Mouse (Mus musculus) frontal cortex, adult (tissue): ENCODE measurements around the gene Tmem86a.
A peak's percentile ranks its signal among the peaks of the same experiment; 100 is the strongest.

Experiments
- ATAC-seq: cut with Nextera tagmentation; 2 replicates; pipeline ENCODE4 v1.9.2; 2017; ENCODE audit warnings: mild to moderate bottlenecking, moderate library complexity, mixed read lengths; ENCODE audit not compliant: low TSS enrichment

Gene Tmem86a

DNA sequence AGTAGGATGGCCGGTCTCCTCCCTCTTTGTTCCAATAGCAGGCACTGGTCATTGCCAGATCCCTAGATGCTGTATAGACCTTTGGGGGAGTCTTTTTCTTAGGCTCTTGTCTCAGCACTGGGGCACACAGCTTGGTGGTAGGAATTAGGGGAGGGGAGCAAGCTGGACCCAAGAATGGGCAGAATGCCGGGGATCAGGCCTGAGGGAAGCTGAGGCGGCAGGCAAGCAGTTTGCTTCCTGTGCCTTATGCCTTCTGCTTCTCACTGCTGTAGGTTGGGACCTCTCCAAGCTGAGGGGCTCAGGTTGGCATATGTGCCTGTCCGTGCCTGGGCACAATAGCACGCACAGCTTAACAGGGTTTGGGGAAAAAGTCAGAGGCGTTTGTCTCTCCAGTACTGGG, 25.8 kb downstream of the Tmem86a start:
- no peak for ATAC-seq

DNA sequence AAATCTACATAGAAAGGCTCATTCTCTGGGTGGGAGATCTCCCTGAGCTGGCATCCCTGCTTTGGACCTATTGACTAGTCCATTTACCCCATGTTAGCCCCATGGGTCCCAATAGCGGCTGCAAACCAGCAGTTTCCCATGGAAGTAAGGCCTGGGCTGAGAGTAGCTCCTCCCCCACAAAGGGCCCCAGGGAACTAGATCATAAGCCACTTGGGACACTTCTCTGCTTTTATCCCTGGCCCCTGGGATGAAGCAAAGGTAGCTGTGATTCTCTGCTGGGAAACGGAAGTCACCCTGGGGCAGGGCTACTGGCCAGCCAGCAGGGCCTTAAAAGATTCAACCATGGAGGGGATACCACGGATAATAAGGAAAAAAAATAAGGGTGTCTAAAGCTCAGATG, 26.3 kb downstream of the Tmem86a start:
- no peak for ATAC-seq

DNA sequence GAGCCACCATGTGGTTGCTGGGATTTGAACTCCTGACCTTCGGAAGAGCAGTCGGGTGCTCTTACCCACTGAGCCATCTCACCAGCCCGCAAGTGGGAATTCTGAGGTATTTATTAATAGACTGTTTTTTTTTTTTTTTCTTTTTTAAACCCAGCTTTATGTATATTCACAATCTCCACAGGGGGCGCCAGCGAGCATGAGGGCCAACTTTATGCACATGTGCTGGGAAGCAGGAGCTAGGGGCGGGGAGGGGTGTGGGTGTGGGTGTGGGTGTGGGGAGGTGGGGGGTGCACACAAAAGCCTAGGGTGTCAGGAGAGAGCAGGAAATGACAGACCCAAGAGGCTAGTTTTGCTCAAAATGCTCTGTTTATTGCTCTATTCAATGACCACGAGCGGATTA, 27.1 kb downstream of the Tmem86a start:
- ATAC-seq, result no peak

DNA sequence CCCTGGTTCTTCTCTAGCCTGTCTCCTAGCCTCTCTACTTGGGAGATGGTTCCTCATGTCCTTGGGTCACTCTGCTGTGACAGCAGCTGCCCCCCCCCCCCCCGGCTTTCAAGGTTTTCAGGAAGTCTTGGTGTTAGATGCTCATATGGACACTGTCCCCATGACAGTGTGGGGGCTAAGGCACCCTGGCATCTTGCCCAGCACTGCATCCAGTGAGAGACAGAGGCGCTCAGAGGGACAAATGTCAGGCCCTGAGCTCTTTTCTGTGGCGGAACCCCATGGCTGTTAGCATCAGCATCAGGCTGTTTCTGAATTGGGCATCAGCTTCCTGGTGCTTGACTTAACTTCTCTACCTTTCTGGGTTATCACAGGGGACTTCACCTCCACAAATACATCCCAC, 30.5 kb downstream of the Tmem86a start:
- ATAC-seq, result no peak

DNA sequence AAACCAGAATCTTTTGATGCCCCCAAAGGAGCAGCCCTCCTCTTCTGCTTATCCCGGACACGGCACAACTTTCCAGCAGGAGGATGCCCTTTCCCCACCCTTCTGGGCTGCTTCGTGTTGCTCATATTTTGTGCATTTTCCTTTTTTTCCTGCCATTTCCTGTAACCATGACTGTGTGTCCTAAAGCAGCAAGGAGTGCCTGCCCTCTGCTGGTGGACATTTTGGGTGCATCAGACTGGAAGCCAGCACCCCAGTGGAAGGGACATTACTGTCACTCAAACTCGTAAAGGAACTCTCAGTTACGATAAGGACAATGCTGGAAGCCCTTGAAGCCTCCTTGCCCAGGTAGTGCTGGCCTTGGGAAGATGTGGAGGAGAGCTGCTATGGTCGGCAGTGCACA, 30.9 kb downstream of the Tmem86a start:
- peak; percentile 67 for ATAC-seq

DNA sequence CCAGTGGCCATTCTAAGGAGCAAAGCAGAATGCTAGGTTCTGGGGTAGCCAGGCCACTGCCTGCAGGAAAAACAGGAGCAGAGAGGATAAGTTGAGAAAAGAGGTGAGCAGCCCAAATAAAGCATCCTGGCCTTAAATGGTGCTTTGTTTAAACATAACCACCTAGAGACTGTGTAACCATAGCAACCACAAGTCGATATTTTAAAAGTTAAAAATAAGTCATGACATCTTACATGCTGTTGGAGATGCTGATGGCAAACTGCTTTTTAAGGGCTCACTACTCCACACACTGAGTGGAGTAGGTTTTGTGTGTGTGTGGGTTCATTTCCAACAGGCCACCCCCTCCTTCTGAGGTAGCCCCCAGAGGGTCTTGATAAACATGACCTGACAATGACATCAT, 34.7 kb downstream of the Tmem86a start:
- peak; percentile 50 for ATAC-seq

DNA sequence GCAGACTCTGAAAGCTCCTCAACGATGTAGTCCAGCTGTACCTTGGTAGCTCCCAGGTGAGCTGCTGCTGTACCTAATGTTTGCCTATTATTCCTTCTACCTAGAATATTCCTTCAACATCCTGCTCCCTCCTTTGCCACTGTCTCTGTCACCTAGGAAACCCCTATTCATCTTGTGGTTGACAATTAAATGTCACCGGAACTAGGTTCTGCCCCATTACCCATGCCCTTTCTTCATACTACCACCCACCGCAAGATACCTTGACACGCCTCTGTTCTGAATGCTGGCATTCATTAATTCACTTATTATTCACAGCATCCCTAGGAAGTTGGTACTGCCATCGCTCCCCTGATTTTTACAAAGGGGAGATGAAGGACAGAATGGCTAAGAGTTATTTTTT, 43.5 kb downstream of the Tmem86a start:
- no peak for ATAC-seq

DNA sequence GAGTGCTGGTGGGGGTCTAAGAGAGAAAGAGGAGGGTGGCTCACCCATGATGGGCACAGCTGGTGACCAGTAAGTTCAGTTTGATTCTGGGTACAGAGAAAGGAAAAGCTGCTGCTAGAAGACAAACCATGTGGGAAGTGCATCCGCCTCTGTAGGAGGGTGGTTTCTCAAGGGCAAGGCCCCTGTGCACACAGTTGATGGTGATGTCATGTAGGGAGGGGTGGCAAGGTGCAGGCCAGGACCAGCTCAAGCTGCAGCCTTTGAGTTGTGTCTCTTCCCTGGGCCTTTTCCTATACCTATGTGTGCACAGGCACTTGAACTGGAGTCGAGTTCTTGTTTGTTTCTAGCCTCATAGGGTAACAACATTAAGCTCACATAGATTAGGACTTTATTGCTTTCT, 44.6 kb downstream of the Tmem86a start:
- ATAC-seq, result no peak

DNA sequence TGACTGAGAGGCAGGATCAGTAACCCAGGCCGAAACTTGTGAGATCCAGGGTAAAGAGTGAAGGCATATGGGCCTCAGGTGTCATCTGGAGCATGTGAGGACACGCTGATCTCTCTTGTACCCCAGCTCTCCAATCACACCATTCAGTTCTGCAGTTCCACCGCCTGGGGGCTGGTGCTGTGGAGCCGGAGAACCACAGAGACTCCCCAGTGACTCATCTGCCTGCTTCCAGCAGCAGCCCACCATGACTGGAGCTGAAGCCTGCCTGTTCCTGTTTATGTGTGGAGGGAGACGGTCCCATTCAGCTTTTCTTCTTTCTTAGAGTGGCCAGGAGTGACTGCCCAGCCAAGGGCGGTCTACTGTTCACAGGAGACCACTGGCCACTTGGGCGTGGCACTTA, 47.6 kb downstream of the Tmem86a start:
- ATAC-seq, result peak; percentile 86

DNA sequence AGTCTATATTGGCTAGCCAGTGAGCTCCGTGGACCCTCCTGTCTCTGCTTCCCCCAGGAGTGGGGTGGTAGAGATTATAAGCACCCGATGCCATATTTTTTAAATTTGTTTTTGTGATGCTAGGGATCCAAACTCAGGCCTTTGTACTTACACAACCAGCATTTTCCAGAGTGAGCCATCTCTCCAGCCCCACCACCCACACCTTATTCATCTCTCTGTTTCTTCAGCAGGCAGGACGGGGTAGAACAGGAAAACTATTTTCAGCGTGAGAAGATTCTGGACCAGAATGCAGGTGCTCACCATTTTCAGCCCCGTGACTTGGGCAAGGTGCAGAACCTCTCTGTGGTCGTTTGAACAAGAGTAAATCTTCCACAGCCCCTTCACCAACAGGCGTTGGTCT, 48.9 kb downstream of the Tmem86a start:
- ATAC-seq, result peak; percentile 78; the same call in 1 of the 2 replicates

DNA sequence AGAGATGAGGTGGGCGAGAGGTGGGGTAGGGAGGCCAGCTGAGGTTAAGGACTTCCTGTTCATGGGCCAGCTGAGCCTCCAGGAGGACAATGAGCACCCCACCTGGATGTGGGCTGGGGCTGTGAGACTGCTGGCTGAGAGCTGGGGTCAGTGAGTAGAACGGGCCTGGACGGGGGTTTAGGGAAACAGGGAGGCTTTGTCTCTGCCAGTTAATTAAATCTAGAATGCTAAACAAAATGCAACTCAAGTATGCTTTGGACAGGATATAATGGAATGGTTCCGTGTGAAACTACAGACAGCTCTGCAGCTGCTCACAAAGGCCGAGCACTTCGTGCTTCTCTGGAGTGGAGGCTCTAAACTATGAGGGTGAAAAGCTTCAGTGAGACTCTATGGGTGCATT, 50.2 kb downstream of the Tmem86a start:
- no peak for ATAC-seq

DNA sequence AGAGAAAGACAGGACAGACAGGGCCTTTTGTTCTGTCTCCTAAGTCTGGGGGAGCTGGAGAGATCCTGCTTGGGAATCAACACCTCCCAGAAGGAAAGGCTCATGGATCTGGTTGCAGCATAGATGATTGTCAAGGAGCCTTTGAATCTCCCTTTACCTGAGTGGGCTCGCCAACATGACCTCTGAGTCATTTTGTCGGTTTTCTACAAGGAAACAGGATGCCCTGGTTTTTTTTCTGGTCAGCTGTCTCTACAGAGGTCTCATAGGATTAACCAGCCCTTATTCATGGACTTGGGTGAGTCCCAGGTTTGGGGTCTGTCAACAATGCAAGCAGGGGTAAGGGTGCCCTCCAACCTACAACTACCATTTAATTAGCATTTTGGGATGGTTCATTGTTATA, 52.6 kb downstream of the Tmem86a start:
- no peak for ATAC-seq

DNA sequence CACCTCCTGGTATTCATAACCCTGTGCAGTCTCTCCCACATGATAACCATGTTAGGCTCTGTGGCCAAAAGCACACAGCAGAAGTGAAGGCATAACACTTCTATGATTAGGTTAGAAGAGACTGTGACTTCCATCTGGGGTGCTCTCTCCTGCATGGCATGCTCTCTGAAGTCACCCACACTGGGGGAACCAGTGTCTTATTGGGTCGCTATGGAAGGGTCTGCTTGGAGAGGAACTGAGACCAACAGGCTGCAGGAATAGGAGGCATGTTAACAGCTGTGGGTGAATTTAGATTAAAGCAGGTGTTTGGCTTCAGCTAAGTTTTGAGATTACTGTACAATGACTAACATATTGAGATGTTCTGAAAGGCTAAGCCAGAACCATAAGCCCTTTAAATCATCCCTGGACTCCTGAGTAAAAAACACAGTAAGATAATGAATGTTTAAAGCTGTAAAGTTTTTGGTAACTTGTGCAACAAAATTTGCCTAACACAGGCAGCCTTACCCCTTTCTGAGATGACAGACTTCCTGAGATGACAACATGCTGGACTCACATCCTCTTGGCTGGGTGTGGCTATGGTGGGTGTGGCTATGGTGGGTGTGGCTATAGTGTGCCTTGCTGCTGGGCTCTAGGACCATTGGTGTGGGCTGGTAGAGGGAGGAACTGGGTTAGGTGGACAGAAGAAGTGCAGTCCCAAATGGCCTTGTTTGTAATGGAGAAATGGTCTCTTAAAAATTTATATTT, 53.4 kb downstream of the Tmem86a start:
- no peak for ATAC-seq
